Mouse (Mus musculus): Measurements from ENCODE around the gene Whamm. TPM values are rescaled to one million over a fixed set of nuclear protein-coding genes. Genes with fewer than 3 reads are reported as not detected.
A peak's percentile ranks its signal among the peaks of the same experiment; 100 is the strongest.

Whamm gene
- 35.3 and 40.6 TPM in 2 replicates for total RNA-seq (2014; fragmentation: Nextera tagmentation)
- total RNA-seq (2017): 19.2 and 25.3 TPM in 2 replicates
- polyA plus RNA-seq (2012): 22.5 and 23.6 TPM in 2 replicates

GRCm38 (mm10) chr7:81571108-81571940 lies at the start of gene Whamm:
TSS of gene Whamm (plus strand) at chr7:81571266.
- TF ChIP-seq CTCF (IDR thresholded peaks at IDR 0.05; ENCODE audit: low read depth, low read length) (no peak), POLR2AphosphoS5 (IDR thresholded peaks at IDR 0.05; ENCODE audit: insufficient replicate concordance, low read depth, low read length) (no peak), GATA2 (IDR thresholded peaks at IDR 0.05; ENCODE audit: borderline replicate concordance, low read depth, low read length) (no peak), TAL1 (conservative IDR thresholded peaks at IDR 0.05; ENCODE audit: low read depth, low read length) (no peak), GATA1 (IDR thresholded peaks at IDR 0.05; ENCODE audit: borderline replicate concordance, low read length) (no peak)
- H3K9me3 ChIP-seq (replicated peaks): no peaks in the 10 kb centered on the region
- peak; percentile 94 for ATAC-seq (ENCODE audit: extremely low read depth, insufficient number of reproducible peaks, low FRiP score, poor library complexity, severe bottlenecking)
- peaks cover 36% of the 10 kb centered on the region for H3K4me1 ChIP-seq (ENCODE audit: insufficient read depth, low read depth, low read length)
- H3K4me3 ChIP-seq (ENCODE audit: low read depth, low read length): peak within 1 kb of the TSS; percentile 94
- DNase-seq (ENCODE audit: low spot score): peak; percentile 94
- H3K36me3 ChIP-seq (replicated peaks): peaks cover 27% of the 10 kb centered on the region
- peaks cover 4% of the 10 kb centered on the region for H3K27me3 ChIP-seq (ENCODE audit: insufficient read depth, low read length)

GRCm38 (mm10) chr7:81523008-81523662 lies 47.9 kb upstream of the Whamm start:
- Histone ChIP-seq H3K36me3 (replicated peaks) (peaks cover 11% of the 10 kb centered on the region), H3K27me3 (ENCODE audit: insufficient read depth, low read length) (peaks cover 3% of the 10 kb centered on the region; the same call in 1 of the 2 replicates), H3K9me3 (replicated peaks) (no peaks in the 10 kb centered on the region), H3K4me1 (ENCODE audit: insufficient read depth, low read depth, low read length) (peaks cover 8% of the 10 kb centered on the region), H3K4me3 (ENCODE audit: low read depth, low read length) (peak overlapping the region; percentile 73)
- ATAC-seq (ENCODE audit: extremely low read depth, insufficient number of reproducible peaks, low FRiP score, poor library complexity, severe bottlenecking): peak; percentile 84
- DNase-seq (ENCODE audit: low spot score): peak; percentile 48
- TF ChIP-seq GATA1 (IDR thresholded peaks at IDR 0.05; ENCODE audit: borderline replicate concordance, low read length): no peak
- TF ChIP-seq CTCF (IDR thresholded peaks at IDR 0.05; ENCODE audit: low read depth, low read length): no peak
- no peak for TF ChIP-seq POLR2AphosphoS5 (IDR thresholded peaks at IDR 0.05; ENCODE audit: insufficient replicate concordance, low read depth, low read length)
- no peak for TF ChIP-seq GATA2 (IDR thresholded peaks at IDR 0.05; ENCODE audit: borderline replicate concordance, low read depth, low read length)
- TF ChIP-seq TAL1 (conservative IDR thresholded peaks at IDR 0.05; ENCODE audit: low read depth, low read length): no peak

- no peak for ATAC-seq (ENCODE audit: extremely low read depth, insufficient number of reproducible peaks, low FRiP score, poor library complexity, severe bottlenecking)
Measured at GRCm38 (mm10) chr7:81523663-81524017, 47.4 kb upstream of the Whamm start.

GRCm38 (mm10) chr7:81528918-81529317 lies 42.1 kb upstream of the Whamm start:
- Histone ChIP-seq H3K4me1 (ENCODE audit: insufficient read depth, low read depth, low read length) (peaks cover 5% of the 10 kb centered on the region; the same call in 1 of the 2 replicates), H3K36me3 (replicated peaks) (peaks cover 59% of the 10 kb centered on the region), H3K27me3 (ENCODE audit: insufficient read depth, low read length) (no peaks in the 10 kb centered on the region), H3K4me3 (ENCODE audit: low read depth, low read length) (no peak overlapping the region), H3K9me3 (replicated peaks) (no peaks in the 10 kb centered on the region)
- no peak for DNase-seq (ENCODE audit: low spot score)
- TF ChIP-seq GATA2 (IDR thresholded peaks at IDR 0.05; ENCODE audit: borderline replicate concordance, low read depth, low read length) (no peak), GATA1 (IDR thresholded peaks at IDR 0.05; ENCODE audit: borderline replicate concordance, low read length) (no peak)
- no peak for ATAC-seq (ENCODE audit: extremely low read depth, insufficient number of reproducible peaks, low FRiP score, poor library complexity, severe bottlenecking)

More at GRCm38 (mm10) chr7:81523663-81524017, 47.4 kb upstream of the Whamm start:
- TF ChIP-seq GATA1 (IDR thresholded peaks at IDR 0.05; ENCODE audit: borderline replicate concordance, low read length) (no peak), POLR2AphosphoS5 (IDR thresholded peaks at IDR 0.05; ENCODE audit: insufficient replicate concordance, low read depth, low read length) (no peak), GATA2 (IDR thresholded peaks at IDR 0.05; ENCODE audit: borderline replicate concordance, low read depth, low read length) (no peak), CTCF (IDR thresholded peaks at IDR 0.05; ENCODE audit: low read depth, low read length) (no peak), TAL1 (conservative IDR thresholded peaks at IDR 0.05; ENCODE audit: low read depth, low read length) (no peak)
- Histone ChIP-seq H3K36me3 (replicated peaks) (peaks cover 14% of the 10 kb centered on the region), H3K4me3 (ENCODE audit: low read depth, low read length) (peak overlapping the region; percentile 73), H3K27me3 (ENCODE audit: insufficient read depth, low read length) (peaks cover 3% of the 10 kb centered on the region; the same call in 1 of the 2 replicates), H3K9me3 (replicated peaks) (no peaks in the 10 kb centered on the region), H3K4me1 (ENCODE audit: insufficient read depth, low read depth, low read length) (peaks cover 8% of the 10 kb centered on the region)
- DNase-seq (ENCODE audit: low spot score): peak; percentile 4

GRCm38 (mm10) chr7:81531462-81531861 lies 39.6 kb upstream of the Whamm start:
- Histone ChIP-seq H3K4me1 (ENCODE audit: insufficient read depth, low read depth, low read length) (no peaks in the 10 kb centered on the region; the same call in 1 of the 2 replicates), H3K4me3 (ENCODE audit: low read depth, low read length) (no peak overlapping the region), H3K27me3 (ENCODE audit: insufficient read depth, low read length) (no peaks in the 10 kb centered on the region), H3K9me3 (replicated peaks) (peaks cover 3% of the 10 kb centered on the region), H3K36me3 (replicated peaks) (peaks cover 74% of the 10 kb centered on the region)
- no peak for TF ChIP-seq TAL1 (conservative IDR thresholded peaks at IDR 0.05; ENCODE audit: low read depth, low read length)
- no peak for TF ChIP-seq POLR2AphosphoS5 (IDR thresholded peaks at IDR 0.05; ENCODE audit: insufficient replicate concordance, low read depth, low read length)
- no peak for TF ChIP-seq CTCF (IDR thresholded peaks at IDR 0.05; ENCODE audit: low read depth, low read length)
- TF ChIP-seq GATA2 (IDR thresholded peaks at IDR 0.05; ENCODE audit: borderline replicate concordance, low read depth, low read length): no peak
- no peak for TF ChIP-seq GATA1 (IDR thresholded peaks at IDR 0.05; ENCODE audit: borderline replicate concordance, low read length)
- ATAC-seq (ENCODE audit: extremely low read depth, insufficient number of reproducible peaks, low FRiP score, poor library complexity, severe bottlenecking): no peak
- no peak for DNase-seq (ENCODE audit: low spot score)

- Histone ChIP-seq H3K9me3 (replicated peaks) (peaks cover 3% of the 10 kb centered on the region), H3K4me3 (ENCODE audit: low read depth, low read length) (no peak overlapping the region), H3K27me3 (ENCODE audit: insufficient read depth, low read length) (peaks cover 13% of the 10 kb centered on the region), H3K36me3 (replicated peaks) (peaks cover 36% of the 10 kb centered on the region), H3K4me1 (ENCODE audit: insufficient read depth, low read depth, low read length) (no peaks in the 10 kb centered on the region)
- no peak for ATAC-seq (ENCODE audit: extremely low read depth, insufficient number of reproducible peaks, low FRiP score, poor library complexity, severe bottlenecking)
- TF ChIP-seq TAL1 (conservative IDR thresholded peaks at IDR 0.05; ENCODE audit: low read depth, low read length) (no peak), CTCF (IDR thresholded peaks at IDR 0.05; ENCODE audit: low read depth, low read length) (no peak), POLR2AphosphoS5 (IDR thresholded peaks at IDR 0.05; ENCODE audit: insufficient replicate concordance, low read depth, low read length) (no peak), GATA1 (IDR thresholded peaks at IDR 0.05; ENCODE audit: borderline replicate concordance, low read length) (no peak), GATA2 (IDR thresholded peaks at IDR 0.05; ENCODE audit: borderline replicate concordance, low read depth, low read length) (no peak)
- no peak for DNase-seq (ENCODE audit: low spot score)
Measured at GRCm38 (mm10) chr7:81536478-81536877, 34.6 kb upstream of the Whamm start.

Measured in G1E (cell line).